Mouse (Mus musculus) T-helper 2 cell (primary cell): ENCODE results near the gene Lag3.
"Not testable (repeated sequence)": the region's sequence is repeated elsewhere in the genome, so short reads cannot be mapped to it uniquely, and the experiment has no call there.

Experiments
- in situ Hi-C: fragments of 300-600 bp; cut with MboI, MseI; formaldehyde crosslinking; loops from one replicate; pipeline ENCODE4 v1.15.1; 2025; ENCODE audit warnings: high pct_unique_total_duplicates

The Lag3 gene

GRCm38 (mm10) chr6:124903580-124904151, 7.8 kb downstream of the Lag3 start:
- in situ Hi-C loops: loop anchor here (10.0 kb wide), 1 partner anchor 331 kb away; the partner anchor contains the start of genes Cd27 and Tapbpl

GRCm38 (mm10) chr6:124901851-124902250, 9.7 kb downstream of the Lag3 start:
- in situ Hi-C loops: loop anchor here (10.0 kb wide), 1 partner anchor 333 kb away; the partner anchor contains the start of genes Cd27 and Tapbpl

- in situ Hi-C loops: loop anchor here (10.0 kb wide), 1 partner anchor 334 kb away; the partner anchor contains the start of genes Cd27 and Tapbpl
Observed at GRCm38 (mm10) chr6:124900801-124901480, 10.6 kb downstream of the Lag3 start.

- in situ Hi-C loops: loop anchor here (10.0 kb wide), 1 partner anchor 335 kb away; the partner anchor contains the start of genes Cd27 and Tapbpl
Observed at GRCm38 (mm10) chr6:124900056-124900800, 11.3 kb downstream of the Lag3 start.

GRCm38 (mm10) chr6:124898359-124898758, 13.1 kb downstream of the Lag3 start:
- in situ Hi-C loops: no loop called here

GRCm38 (mm10) chr6:124894113-124894512, 17.4 kb downstream of the Lag3 start:
- in situ Hi-C loops: not testable (repeated sequence)

- in situ Hi-C loops: no loop called here
Observed at GRCm38 (mm10) chr6:124890997-124891396, 20.5 kb downstream of the Lag3 start.

- in situ Hi-C loops: no loop called here
Observed at GRCm38 (mm10) chr6:124888555-124889125, 22.9 kb downstream of the Lag3 start.

- in situ Hi-C loops: no loop called here
Observed at GRCm38 (mm10) chr6:124887986-124888385, 23.5 kb downstream of the Lag3 start, which contains the start of gene Cd4. Gene Cd4, minus strand, starts transcription at chr6:124888221.

- in situ Hi-C loops: no loop called here
Observed at GRCm38 (mm10) chr6:124885956-124886381, 25.5 kb downstream of the Lag3 start.

- in situ Hi-C loops: no loop called here
Observed at GRCm38 (mm10) chr6:124884714-124885500, 26.6 kb downstream of the Lag3 start.

GRCm38 (mm10) chr6:124883351-124883750, 28.2 kb downstream of the Lag3 start:
- in situ Hi-C loops: no loop called here

- in situ Hi-C loops: no loop called here
Observed at GRCm38 (mm10) chr6:124881821-124882220, 29.7 kb downstream of the Lag3 start.

GRCm38 (mm10) chr6:124879390-124879789, 32.1 kb downstream of the Lag3 start:
- in situ Hi-C loops: loop anchor here (5.0 kb wide), 1 partner anchor 48 kb away; no protein-coding TSS in a partner anchor

GRCm38 (mm10) chr6:124874348-124874747, 37.2 kb downstream of the Lag3 start:
- in situ Hi-C loops: no loop called here

GRCm38 (mm10) chr6:124866560-124866959, 44.9 kb downstream of the Lag3 start:
- in situ Hi-C loops: no loop called here

- in situ Hi-C loops: no loop called here
Observed at GRCm38 (mm10) chr6:124865766-124866362, 45.6 kb downstream of the Lag3 start.

- in situ Hi-C loops: no loop called here
Observed at GRCm38 (mm10) chr6:124863658-124864298, 47.7 kb downstream of the Lag3 start, which contains the start of gene Gpr162. Gene Gpr162, minus strand, starts transcription at chr6:124863983.

- in situ Hi-C loops: no loop called here
Observed at GRCm38 (mm10) chr6:124863125-124863657, 48.3 kb downstream of the Lag3 start.
